Mouse (Mus musculus) limb, embryonic 13.5 days (tissue): Measurements from ENCODE around the gene Hrh1. TPM values are rescaled to one million over a fixed set of nuclear protein-coding genes. Genes with fewer than 3 reads are reported as not detected.

Source experiments
- ATAC-seq: fragments of 200-750 bp; cut with Nextera tagmentation; 2 replicates; pipeline ENCODE4 v1.8.0; 2017; ENCODE audit warnings: low read depth, moderate number of reproducible peaks, moderate TSS enrichment; ENCODE audit not compliant: low FRiP score
- H3K27ac ChIP-seq: fragments of 300-500 bp; sonication (generic); 2 replicates; pipeline ENCODE4 v1.5.1; 2015; ENCODE audit warnings: inconsistent platforms, mild to moderate bottlenecking, moderate library complexity
- H3K27me3 ChIP-seq: fragments of 300-500 bp; sonication (generic); 2 replicates; pipeline ENCODE4 v1.6.1; 2015; ENCODE audit warnings: mild to moderate bottlenecking, inconsistent platforms
- H3K36me3 ChIP-seq: fragments of 300-500 bp; sonication (generic); 2 replicates; pipeline ENCODE4 v1.6.1; 2015; ENCODE audit warnings: inconsistent platforms, mild to moderate bottlenecking, moderate library complexity
- H3K4me1 ChIP-seq: fragments of 300-500 bp; sonication (generic); 2 replicates; pipeline ENCODE4 v1.6.1; 2015; ENCODE audit warnings: inconsistent platforms
- H3K4me2 ChIP-seq: fragments of 300-500 bp; sonication (generic); replicated peaks from 2 replicates; pipeline ENCODE4 v1.6.1; 2015; ENCODE audit warnings: inconsistent platforms, mild to moderate bottlenecking, moderate library complexity
- H3K4me3 ChIP-seq: fragments of 300-500 bp; sonication (generic); 2 replicates; pipeline ENCODE4 v1.5.1; 2015; ENCODE audit warnings: moderate library complexity, mild to moderate bottlenecking, inconsistent platforms
- H3K9ac ChIP-seq: fragments of 300-500 bp; sonication (generic); 2 replicates; pipeline ENCODE4 v1.6.1; 2015; ENCODE audit warnings: mild to moderate bottlenecking, inconsistent platforms
- H3K9me3 ChIP-seq: fragments of 300-500 bp; sonication (generic); 2 replicates; pipeline ENCODE4 v1.6.1; 2016; ENCODE audit warnings: inconsistent platforms
- WGBS: fragments of 180-500 bp; shearing (Covaris S2); methylation state at CpG from one replicate; pipeline ENCODE4 v1.1.7; 2015; 5-methylcytosine and 5-hydroxymethylcytosine counted together
- polyA plus RNA-seq: library from polyadenylated mRNA; unstranded; fragments of >200 nt; fragmentation: Nextera tagmentation; extraction: Ambion mirVana; gene quantifications from 2 replicates; pipeline ENCODE4 v1.2.1, GENCODE M21; 2015

The Hrh1 gene
- 0.27 TPM in 1 of 2 replicates, not detected in the other for polyA plus RNA-seq

DNA sequence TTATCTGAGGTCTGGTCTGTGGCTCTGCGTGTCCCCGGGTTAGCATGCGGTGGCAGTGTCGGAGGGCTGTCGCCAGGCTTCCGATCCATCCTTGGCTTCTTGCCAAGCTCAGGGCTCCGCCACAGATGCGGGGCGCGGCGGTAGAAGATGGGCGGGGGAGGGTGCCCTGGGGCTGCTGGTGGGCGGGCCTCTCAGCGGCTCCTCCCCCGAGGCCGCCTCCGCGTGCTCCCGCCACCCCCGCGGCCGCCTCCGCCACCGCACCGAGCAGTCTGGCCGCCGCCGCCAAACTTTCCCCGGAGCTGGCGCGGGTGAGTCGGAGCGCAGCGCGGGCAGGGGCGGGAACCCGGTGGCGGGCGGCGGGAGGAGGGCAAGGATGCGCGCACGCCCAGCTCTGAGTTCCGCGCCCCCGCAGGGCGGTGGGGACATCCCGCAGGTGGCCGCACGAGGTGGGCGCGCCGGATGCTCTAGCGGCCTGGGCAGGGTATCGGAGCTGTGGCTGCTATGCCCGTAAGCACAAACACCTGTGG is at the start of gene Hrh1:
Gene Hrh1 (plus strand): TSS at position 246 of the 527 bp plus-strand sequence.
- Histone ChIP-seq H3K9ac (peak within 1 kb of the TSS; percentile 62), H3K9me3 (peaks cover 8% of the 10 kb centered on the region; the same call in 1 of the 2 replicates), H3K4me1 (peaks cover 17% of the 10 kb centered on the region), H3K36me3 (no peaks in the 10 kb centered on the region), H3K4me2 (peak within 1 kb of the TSS; percentile 97), H3K27me3 (peaks cover 88% of the 10 kb centered on the region), H3K27ac (no peak within 1 kb of the TSS), H3K4me3 (peak within 1 kb of the TSS; percentile 53)
- ATAC-seq: no peak; the same call in 1 of the 2 replicates
- under 1% methylated on average over 51 of the region's 56 CpGs for WGBS

DNA sequence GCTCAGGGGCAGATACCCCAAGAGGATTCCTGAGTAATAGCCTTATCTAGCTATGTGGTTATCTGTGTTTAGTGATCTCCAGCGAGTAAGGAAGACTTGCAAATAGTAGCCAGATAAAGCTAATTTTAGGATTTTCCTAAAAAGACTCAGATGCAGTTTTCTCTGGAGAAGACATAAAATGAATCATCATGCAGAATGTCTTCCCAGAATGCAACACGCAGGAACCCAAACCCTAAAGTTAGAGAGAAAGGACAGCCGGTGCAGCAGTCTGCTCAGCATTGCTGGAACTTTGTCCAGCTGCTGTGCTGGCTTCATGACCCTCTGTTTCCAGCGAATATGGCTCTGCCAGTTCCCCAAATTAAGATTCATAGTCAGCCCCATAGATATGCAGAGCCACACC is 43.1 kb upstream of the Hrh1 start:
- Histone ChIP-seq H3K36me3 (no peaks in the 10 kb centered on the region), H3K4me2 (no peak overlapping the region), H3K27me3 (no peaks in the 10 kb centered on the region), H3K9ac (no peak overlapping the region), H3K9me3 (no peaks in the 10 kb centered on the region), H3K4me3 (no peak overlapping the region), H3K27ac (no peak overlapping the region), H3K4me1 (no peaks in the 10 kb centered on the region)
- no peak for ATAC-seq
- 75% methylated on average over 4 of the region's 4 CpGs for WGBS

DNA sequence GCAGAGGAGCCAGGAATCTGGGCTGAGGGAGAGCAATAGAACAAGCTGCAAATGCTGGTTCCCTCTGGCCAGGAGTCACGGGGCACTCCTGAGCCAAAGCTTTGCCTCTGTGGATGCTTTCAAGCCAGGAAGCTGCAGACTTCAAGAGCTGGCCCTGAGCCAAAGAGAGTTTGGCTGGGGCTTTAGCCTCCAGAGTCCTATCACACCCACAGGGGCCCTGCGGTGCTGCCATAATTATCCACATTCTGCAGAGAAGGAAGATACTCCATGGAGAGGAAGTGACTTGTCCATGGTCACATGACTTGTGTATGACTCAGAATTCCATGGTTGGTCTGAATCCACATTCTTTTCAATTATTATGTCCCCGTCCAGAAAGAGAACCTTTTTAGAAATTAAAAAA is 39.6 kb upstream of the Hrh1 start:
- Histone ChIP-seq H3K4me2 (no peak overlapping the region), H3K27me3 (no peaks in the 10 kb centered on the region), H3K36me3 (no peaks in the 10 kb centered on the region), H3K4me1 (no peaks in the 10 kb centered on the region; the same call in 1 of the 2 replicates), H3K4me3 (no peak overlapping the region), H3K27ac (no peak overlapping the region), H3K9ac (no peak overlapping the region), H3K9me3 (no peaks in the 10 kb centered on the region)
- 61% methylated on average over 3 of the region's 3 CpGs for WGBS
- ATAC-seq: no peak

DNA sequence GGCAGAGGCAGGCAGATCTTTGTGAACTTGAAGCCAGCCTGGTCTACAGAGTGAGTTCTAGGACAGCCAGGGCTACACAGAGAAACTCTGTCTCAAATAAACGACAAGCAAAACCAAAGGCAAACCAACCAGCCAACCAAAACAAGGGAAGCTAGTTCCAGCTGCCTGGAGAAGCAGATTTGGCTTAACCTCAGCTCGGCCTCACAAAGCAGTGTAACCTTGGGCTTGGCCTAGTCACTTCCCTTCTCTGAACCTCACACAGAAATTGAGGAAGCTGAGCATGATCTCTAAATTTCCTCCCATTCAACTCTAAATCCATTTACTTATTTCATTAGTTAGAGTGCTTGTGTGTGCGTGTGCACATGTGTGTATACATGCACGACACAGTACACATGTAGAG is 35.4 kb upstream of the Hrh1 start:
- Histone ChIP-seq H3K27me3 (0 out of 2 replicates have a peak, but pooled peaks cover 4% of the 10 kb centered on the region), H3K36me3 (no peaks in the 10 kb centered on the region), H3K4me3 (no peak overlapping the region), H3K4me2 (no peak overlapping the region), H3K9me3 (no peaks in the 10 kb centered on the region), H3K9ac (no peak overlapping the region), H3K27ac (no peak overlapping the region), H3K4me1 (no peaks in the 10 kb centered on the region; the same call in 1 of the 2 replicates)
- ATAC-seq: no peak
- 77% methylated on average over 4 of the region's 4 CpGs for WGBS

DNA sequence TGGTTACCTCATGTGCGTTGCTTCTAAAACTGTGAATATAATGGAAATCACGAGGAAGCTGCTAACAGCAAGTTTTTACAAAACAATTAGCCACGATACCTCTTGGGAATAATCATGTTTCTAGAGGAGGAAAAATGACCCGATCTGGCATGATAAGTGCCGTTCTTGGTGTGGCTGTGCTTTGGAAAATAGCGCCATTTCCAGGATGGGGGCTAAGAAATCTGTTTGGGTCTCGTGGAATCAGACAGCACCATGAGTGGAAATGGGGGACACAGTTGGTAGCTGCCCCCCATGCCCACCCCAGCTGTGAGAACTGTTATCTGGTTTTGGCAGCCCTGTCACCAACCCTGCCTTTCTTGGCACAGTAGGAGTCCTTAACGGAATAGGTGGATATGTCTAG is 34.0 kb upstream of the Hrh1 start:
- H3K4me1 ChIP-seq: no peaks in the 10 kb centered on the region; the same call in 1 of the 2 replicates
- no peak for ATAC-seq
- no peaks in the 10 kb centered on the region for H3K9me3 ChIP-seq
- no peak overlapping the region for H3K4me3 ChIP-seq
- H3K4me2 ChIP-seq: no peak overlapping the region
- H3K36me3 ChIP-seq: no peaks in the 10 kb centered on the region
- WGBS: 84% methylated on average over 8 of the region's 8 CpGs
- H3K9ac ChIP-seq: no peak overlapping the region
- H3K27ac ChIP-seq: no peak overlapping the region
- H3K27me3 ChIP-seq: peaks cover 7% of the 10 kb centered on the region; the same call in 1 of the 2 replicates

DNA sequence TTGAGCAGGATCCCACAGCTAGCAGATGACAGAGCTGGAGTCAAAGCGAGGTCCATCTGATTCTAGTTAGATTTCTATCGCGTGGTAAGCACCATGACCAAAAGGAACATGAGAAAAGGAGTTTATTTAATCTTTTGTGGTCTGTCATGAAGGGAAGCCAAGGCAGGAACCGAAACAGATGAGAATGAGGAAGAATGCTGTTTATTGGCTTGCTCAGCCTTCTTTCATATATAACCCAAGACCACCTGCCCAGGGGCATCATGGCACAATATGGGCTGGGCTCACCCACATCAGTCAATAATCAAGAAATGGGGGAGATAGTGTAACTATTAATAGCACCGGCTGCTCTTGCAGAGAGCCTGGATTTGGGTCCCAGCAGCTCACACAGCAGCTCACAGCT is 33.0 kb upstream of the Hrh1 start:
- Histone ChIP-seq H3K4me1 (no peaks in the 10 kb centered on the region; the same call in 1 of the 2 replicates), H3K27ac (no peak overlapping the region), H3K27me3 (peaks cover 7% of the 10 kb centered on the region; the same call in 1 of the 2 replicates), H3K9me3 (no peaks in the 10 kb centered on the region), H3K4me3 (no peak overlapping the region), H3K9ac (no peak overlapping the region), H3K4me2 (no peak overlapping the region), H3K36me3 (no peaks in the 10 kb centered on the region)
- 70% methylated on average over 5 of the region's 5 CpGs for WGBS
- ATAC-seq: no peak

DNA sequence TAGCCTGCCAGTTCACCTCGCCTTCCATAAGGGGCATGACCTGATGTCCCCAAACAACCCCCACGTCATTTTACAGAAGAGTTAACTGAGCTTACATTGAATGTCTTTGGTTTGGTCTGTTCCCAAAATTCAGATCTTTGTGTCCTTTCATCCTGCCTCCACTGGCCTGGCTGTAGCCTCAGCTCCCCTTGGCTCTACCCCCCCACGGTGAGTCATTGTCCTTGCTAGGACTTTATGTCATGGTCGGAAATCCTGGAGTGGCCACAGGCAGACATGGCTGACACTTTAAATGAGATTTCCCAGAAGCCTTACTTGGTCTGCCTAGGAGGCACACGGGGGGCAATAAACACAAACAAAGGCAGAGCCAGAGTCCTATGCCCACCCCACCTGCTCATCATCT is 31.5 kb upstream of the Hrh1 start:
- no peak overlapping the region for H3K9ac ChIP-seq
- H3K36me3 ChIP-seq: no peaks in the 10 kb centered on the region
- no peak overlapping the region for H3K4me2 ChIP-seq
- no peaks in the 10 kb centered on the region for H3K9me3 ChIP-seq
- H3K27ac ChIP-seq: no peak overlapping the region
- H3K4me1 ChIP-seq: no peaks in the 10 kb centered on the region
- H3K4me3 ChIP-seq: no peak overlapping the region
- no peak for ATAC-seq
- peaks cover 7% of the 10 kb centered on the region; the same call in 1 of the 2 replicates for H3K27me3 ChIP-seq
- 70% methylated on average over 5 of the region's 5 CpGs for WGBS

DNA sequence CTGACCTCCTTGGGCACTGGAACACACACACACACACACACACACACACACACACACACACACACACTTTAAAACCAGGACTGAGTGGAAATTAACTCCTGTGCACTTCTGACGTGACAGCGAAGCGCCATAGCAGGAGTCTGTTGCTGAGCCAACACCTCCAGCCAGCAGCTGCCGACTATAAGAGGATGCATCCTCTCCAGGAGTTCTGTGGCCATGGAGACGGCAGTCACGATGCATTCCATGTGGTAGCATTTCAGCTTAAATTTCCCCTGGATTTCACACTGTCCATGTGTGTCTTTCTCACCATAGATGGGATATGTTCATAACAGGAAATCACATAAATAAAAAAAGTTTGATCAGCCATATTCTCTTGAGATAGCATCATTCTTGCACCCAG is 30.1 kb upstream of the Hrh1 start:
- H3K9me3 ChIP-seq: no peaks in the 10 kb centered on the region
- no peak overlapping the region for H3K9ac ChIP-seq
- no peak overlapping the region for H3K4me2 ChIP-seq
- no peak overlapping the region for H3K4me3 ChIP-seq
- peaks cover 11% of the 10 kb centered on the region; the same call in 1 of the 2 replicates for H3K27me3 ChIP-seq
- H3K36me3 ChIP-seq: no peaks in the 10 kb centered on the region
- no peaks in the 10 kb centered on the region for H3K4me1 ChIP-seq
- ATAC-seq: no peak
- H3K27ac ChIP-seq: no peak overlapping the region
- WGBS: 59% methylated on average over 6 of the region's 6 CpGs

DNA sequence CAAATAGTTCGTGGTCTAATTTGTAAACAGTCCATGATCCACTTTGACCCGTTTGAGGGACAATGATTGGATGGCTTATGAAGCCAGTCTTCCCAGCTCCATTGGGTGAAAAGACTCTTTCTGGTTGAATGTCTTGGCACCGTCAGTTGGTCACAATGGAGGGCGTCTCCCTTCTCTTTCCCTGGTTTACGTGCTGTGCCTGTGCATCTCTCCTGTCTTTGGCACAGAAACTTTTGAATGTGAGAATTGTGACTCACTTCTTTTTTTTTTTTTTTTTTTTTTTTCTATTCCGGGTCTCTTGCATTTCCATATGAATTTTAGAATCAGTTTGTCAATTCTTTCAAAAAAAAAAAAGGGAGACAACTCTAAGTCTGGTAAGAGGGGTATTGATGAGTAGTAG is 29.5 kb upstream of the Hrh1 start:
- Histone ChIP-seq H3K9ac (no peak overlapping the region), H3K4me2 (no peak overlapping the region), H3K36me3 (no peaks in the 10 kb centered on the region), H3K27me3 (peaks cover 11% of the 10 kb centered on the region; the same call in 1 of the 2 replicates), H3K9me3 (no peaks in the 10 kb centered on the region), H3K4me1 (no peaks in the 10 kb centered on the region), H3K4me3 (no peak overlapping the region), H3K27ac (no peak overlapping the region)
- WGBS: 81% methylated on average over 6 of the region's 6 CpGs
- ATAC-seq: no peak

DNA sequence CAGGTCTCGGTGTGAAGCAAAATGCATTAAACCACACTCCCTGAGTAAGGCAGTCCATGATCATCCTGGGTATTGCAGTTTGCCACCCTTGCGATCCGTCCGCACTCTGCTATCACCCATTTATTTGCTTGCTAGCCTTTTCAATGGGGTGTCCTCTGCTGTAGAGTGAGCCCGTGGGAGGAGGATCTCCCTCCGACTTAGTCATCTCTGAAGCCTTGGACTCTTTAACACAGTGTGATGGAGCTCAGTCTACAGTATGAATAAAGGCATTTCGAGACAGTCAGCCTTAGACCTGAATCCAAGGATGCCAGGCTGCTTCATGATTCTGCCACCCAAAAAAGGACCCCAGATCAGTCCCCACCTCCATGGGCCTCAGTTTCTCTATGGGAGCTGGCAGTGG is 25.0 kb upstream of the Hrh1 start:
- Histone ChIP-seq H3K9ac (no peak overlapping the region), H3K4me1 (no peaks in the 10 kb centered on the region), H3K9me3 (peaks cover 6% of the 10 kb centered on the region; the same call in 1 of the 2 replicates), H3K27me3 (peaks cover 5% of the 10 kb centered on the region; the same call in 1 of the 2 replicates), H3K4me2 (no peak overlapping the region), H3K4me3 (no peak overlapping the region), H3K27ac (no peak overlapping the region), H3K36me3 (no peaks in the 10 kb centered on the region)
- no peak for ATAC-seq
- 88% methylated on average over 7 of the region's 7 CpGs for WGBS

DNA sequence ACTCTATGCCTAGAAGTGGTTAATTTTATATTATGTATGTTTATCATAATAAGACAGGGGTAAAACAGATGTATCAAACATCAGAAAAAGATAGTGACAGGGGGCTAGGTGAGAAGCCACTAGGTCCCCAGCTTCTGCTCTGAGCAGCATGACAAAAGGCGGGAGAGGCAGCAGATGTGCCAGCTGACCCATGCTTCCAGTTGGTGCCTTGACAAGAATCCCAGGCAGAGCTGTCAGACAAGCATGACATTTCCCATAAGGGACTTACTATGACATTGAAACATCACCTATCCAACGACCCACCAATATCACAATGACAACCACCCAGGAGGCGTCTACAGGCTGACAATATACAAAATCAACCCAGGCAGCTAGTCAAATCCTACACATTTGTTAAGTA is 16.9 kb upstream of the Hrh1 start:
- no peaks in the 10 kb centered on the region for H3K36me3 ChIP-seq
- 62% methylated on average over 3 of the region's 3 CpGs for WGBS
- no peak overlapping the region for H3K4me2 ChIP-seq
- H3K9ac ChIP-seq: no peak overlapping the region
- H3K27me3 ChIP-seq: peaks cover 18% of the 10 kb centered on the region
- H3K4me3 ChIP-seq: no peak overlapping the region
- H3K4me1 ChIP-seq: no peaks in the 10 kb centered on the region
- H3K27ac ChIP-seq: no peak overlapping the region
- ATAC-seq: no peak
- H3K9me3 ChIP-seq: peaks cover 6% of the 10 kb centered on the region; the same call in 1 of the 2 replicates

DNA sequence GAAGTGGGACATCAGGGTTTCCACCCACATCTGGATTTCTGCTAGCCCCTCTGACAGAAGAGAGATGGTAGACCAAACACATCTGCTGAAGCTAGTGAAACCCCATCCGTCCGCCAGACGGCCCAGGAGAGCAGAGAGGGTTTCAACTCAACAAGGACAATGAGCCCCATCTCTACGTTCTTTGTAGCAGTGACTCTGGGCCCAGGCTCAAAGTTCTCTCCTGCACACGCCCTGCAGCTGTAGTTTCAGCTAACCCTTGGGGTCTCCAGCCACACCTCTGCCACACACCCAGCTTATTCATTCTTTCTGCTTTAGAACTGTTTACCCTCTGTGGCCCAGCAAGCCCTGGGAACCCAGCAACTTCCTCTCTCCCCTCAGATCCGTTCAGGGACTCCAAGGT is 10.4 kb upstream of the Hrh1 start:
- H3K27ac ChIP-seq: no peak overlapping the region
- H3K4me3 ChIP-seq: no peak overlapping the region
- no peaks in the 10 kb centered on the region for H3K9me3 ChIP-seq
- 57% methylated on average over 6 of the region's 6 CpGs for WGBS
- peaks cover 7% of the 10 kb centered on the region for H3K4me1 ChIP-seq
- H3K4me2 ChIP-seq: no peak overlapping the region
- no peak for ATAC-seq
- no peak overlapping the region for H3K9ac ChIP-seq
- no peaks in the 10 kb centered on the region for H3K36me3 ChIP-seq
- H3K27me3 ChIP-seq: peaks cover 16% of the 10 kb centered on the region

DNA sequence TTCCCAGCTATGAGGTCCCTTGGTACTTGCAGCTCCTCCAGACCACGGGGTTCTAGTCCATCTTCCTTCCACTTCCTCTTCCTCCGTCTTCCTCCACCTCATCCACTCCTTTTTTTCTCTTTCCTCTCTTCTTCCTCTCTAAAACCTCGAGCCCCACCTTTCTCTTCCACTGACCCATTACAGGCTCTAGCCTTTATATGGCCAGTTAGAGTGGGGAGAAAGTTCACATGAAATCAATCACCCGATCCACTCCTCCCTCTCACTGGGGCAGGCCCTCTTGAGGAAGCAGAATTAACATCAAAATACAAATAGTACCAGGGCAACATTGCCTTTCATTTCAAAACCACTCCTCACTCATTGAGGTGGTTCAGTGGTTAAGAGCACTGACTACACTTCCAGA is 9.9 kb upstream of the Hrh1 start:
- Histone ChIP-seq H3K4me1 (peaks cover 7% of the 10 kb centered on the region), H3K4me3 (no peak overlapping the region), H3K27ac (no peak overlapping the region), H3K36me3 (no peaks in the 10 kb centered on the region), H3K9me3 (no peaks in the 10 kb centered on the region), H3K9ac (no peak overlapping the region), H3K27me3 (peaks cover 21% of the 10 kb centered on the region), H3K4me2 (no peak overlapping the region)
- 73% methylated on average over 4 of the region's 4 CpGs for WGBS
- no peak for ATAC-seq
